Mouse (Mus musculus): ENCODE measurements around the gene Tex33. TPM values are rescaled to one million over a fixed set of nuclear protein-coding genes. Genes with fewer than 3 reads are reported as not detected.

The Tex33 gene
- 0.75 TPM in 1 of 2 replicates, not detected in the other for total RNA-seq (2017)

DNA sequence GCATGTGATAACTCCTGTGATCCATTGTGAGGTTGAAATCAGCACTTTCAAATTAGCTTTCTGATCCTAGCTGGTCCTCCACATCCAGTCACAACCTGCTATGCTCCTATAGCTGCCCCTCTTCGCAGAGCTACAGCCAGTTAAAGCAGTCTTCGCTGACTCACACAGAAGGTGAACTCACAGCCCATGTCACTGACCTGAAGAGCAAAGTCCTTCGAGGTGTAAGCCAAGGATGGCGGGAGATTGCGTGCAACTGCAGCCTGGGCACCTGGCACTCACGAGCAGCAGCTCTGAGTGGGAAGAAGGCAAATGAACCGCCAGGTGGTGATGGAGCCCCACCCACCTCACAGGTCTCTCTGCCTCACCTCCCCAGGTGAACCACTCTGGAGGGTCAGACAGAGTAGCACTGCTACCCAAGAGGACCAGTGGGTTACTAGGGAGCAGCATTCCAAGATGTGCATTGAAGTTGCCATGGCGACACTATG lies at the start of gene Tex33:
Gene Tex33 (minus strand): TSS at position 435 of the 485 bp plus-strand sequence.
- no peak for ATAC-seq (replicated peaks in 1 of 2; ENCODE audit: insufficient read depth in 1 of 2, low FRiP score in 2 of 2, low TSS enrichment in 1 of 2, low read depth in 1 of 2, poor library complexity in 2 of 2, severe bottlenecking in 2 of 2)

DNA sequence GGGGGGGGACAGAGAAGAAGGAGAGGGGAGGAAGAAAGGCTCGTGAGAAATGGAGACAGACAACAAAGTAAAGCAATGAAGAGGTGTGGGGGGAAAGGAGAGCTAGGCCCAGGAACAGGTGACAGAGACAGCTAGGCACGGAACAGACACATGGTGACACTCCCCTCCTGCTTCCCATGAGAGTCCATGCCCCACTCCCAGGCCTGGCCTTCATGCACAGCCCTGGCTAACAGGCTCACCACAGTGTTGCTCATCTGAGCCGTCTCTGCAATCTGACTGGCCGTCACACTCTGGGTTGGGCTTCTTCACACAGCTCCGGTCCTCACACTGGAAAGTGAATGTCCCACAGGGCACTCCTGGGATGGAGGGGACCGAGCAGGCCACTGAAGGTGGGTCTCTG lies 48.1 kb upstream of the Tex33 start:
- ATAC-seq (replicated peaks in 1 of 2; ENCODE audit: insufficient read depth in 1 of 2, low FRiP score in 2 of 2, low TSS enrichment in 1 of 2, low read depth in 1 of 2, poor library complexity in 2 of 2, severe bottlenecking in 2 of 2), result no peak

DNA sequence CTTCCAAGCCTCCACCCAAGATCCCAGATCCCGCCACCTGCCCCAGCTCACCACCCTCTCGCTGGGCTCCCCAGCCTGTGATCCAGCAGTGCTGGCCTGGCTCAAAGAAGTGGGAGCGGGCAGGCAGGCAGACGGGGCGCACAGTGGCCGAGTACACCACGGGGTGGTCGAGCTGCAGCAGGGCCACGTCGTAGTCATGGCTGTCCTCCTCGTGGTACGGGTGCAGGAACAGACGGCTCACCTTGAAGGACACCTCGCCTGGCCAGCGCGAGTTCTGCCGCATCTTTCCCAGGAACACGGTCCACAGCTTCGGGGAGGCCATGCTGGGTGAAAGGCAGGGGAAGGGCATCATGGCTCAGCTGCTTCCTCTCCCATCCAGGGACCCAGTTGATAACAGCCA lies 46.5 kb upstream of the Tex33 start:
- ATAC-seq (replicated peaks in 1 of 2; ENCODE audit: insufficient read depth in 1 of 2, low FRiP score in 2 of 2, low TSS enrichment in 1 of 2, low read depth in 1 of 2, poor library complexity in 2 of 2, severe bottlenecking in 2 of 2), result no peak

DNA sequence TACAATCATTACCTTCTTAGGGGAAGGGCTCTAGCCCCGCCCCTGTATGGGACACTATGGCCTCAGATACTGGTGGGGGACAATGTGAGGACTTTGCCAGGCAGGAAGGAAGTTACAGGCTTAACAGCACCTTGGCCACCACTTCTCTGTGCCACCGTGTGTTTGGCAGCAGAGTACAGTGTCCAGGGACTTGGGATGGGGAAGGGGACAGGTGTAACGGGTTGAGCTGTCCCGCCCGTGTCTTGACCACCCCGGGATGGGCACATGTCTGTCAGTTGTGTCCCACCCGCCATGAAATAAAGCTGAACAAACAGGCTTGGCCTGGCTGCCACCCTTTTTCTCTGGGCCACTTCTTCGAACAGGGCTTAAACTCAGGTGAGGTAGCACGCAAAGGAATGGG lies 43.3 kb upstream of the Tex33 start:
- no peak for ATAC-seq (replicated peaks in 1 of 2; ENCODE audit: insufficient read depth in 1 of 2, low FRiP score in 2 of 2, low TSS enrichment in 1 of 2, low read depth in 1 of 2, poor library complexity in 2 of 2, severe bottlenecking in 2 of 2)

DNA sequence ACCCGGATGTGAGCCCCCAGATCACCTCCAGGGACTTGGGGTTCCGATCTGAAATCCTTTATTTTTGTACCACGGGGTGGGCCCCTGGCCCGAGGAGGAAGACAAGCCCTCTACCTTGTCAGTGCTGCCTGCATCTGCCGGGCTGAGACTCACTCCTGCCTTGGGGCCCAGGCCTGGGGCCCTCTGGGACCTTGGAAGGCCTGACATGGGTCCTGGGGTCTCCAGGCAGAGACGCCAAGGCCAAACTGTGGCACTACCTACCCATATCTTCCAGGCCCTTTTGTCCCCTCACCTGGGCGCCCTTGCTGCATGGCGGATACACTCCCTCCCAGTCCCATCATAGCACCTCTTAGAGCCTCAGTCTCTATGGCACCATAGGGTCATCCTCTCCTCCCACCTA lies 42.8 kb upstream of the Tex33 start:
- no peak for ATAC-seq (replicated peaks in 1 of 2; ENCODE audit: insufficient read depth in 1 of 2, low FRiP score in 2 of 2, low TSS enrichment in 1 of 2, low read depth in 1 of 2, poor library complexity in 2 of 2, severe bottlenecking in 2 of 2)

DNA sequence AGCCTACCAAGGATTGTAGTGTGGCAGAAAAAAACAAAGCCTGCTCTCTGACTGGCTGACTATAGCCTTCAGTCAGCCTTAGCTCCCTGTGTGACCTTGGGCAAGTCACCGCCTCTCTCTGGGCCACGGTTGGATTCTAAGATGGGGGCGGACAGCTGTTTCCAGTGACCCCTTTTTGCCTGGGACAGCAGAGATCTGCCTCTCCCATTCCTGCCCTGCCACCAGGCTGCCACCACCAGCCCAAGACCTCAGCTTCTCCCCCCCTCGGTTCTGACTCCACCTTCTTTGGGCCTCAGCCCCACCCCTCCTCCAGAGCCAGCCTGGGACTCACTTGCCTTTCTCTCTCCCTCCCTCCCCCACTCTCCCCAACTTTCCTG lies 42.3 kb upstream of the Tex33 start:
- ATAC-seq (replicated peaks in 1 of 2; ENCODE audit: insufficient read depth in 1 of 2, low FRiP score in 2 of 2, low TSS enrichment in 1 of 2, low read depth in 1 of 2, poor library complexity in 2 of 2, severe bottlenecking in 2 of 2), result no peak

DNA sequence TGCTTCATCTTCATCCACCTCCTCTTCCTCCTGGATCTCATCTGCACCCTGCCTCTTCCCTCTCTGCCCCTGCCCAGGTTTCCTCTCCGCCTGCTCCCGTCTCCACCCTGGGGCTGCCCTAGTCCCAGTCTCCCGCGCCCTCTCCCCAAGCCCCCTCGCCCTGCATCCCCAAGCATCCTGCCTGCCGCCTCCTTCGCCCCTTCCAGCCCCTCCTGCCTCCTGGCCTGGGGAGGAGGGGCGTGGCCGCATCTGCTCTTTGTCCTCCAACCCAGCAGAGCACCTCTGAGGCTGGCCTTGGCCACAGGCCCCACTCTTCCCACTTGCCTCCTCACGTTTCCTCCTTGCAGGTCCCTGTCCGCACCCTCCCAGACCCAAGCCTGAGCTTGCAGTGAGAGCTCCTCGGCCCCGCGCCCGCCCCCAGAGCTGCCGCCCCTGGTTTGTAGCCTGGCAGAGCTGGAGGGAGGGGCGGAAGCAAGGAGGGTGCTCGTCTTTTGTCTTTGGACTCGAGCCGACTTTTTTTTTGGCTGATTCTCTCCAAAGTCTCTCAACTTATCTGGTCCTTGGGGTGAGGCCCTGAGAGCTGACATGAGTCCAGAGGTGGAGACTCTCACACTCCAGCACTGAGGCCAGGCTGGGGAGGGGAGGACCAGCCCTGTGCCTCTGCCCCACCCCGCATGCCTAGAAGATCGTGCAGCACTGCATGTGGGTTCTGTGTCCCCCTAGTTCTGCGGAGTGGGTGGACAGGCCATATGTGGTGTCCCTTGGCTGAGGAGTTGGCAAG lies 41.7 kb upstream of the Tex33 start:
- no peak for ATAC-seq (replicated peaks in 1 of 2; ENCODE audit: insufficient read depth in 1 of 2, low FRiP score in 2 of 2, low TSS enrichment in 1 of 2, low read depth in 1 of 2, poor library complexity in 2 of 2, severe bottlenecking in 2 of 2)

DNA sequence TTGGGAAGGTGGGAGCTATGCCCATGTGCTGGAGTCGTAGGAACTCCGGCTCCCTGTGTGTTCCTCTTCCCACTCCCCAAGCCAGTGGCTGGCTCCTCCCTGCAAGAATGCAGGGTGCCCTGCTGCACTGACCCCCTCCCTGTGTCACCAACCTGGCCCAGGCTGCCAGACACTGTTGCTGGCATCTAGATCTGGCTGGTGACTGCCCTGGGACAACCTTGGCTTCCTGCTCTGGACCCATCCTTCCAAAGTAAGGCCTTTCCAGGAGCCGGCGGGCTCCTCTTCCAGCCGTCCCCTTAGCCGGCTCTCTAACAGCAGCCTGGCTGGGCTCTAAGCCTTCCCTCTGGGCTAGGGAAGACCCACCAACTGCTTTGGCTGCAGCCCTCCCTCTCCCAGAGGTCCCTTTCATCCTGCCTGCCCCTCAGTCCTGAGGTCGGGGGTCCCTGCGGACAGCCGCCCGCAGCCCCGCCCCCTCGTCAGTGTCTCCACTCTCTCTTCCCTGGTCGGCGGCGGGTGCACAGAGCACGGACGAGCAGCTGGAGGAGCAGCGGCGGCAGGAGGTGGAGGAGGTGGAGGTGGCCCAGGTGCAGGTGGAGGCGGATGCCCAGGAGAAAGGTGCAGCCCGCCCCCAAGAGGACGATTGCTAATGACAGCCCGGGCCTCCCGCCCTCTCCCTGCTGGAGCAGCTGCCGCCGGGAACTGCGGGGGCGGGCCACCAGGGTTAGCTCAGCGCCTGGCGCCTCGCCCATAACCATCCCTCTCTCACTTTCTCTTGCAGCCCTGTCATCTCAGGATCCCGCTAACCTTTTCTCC lies 40.9 kb upstream of the Tex33 start:
- no peak for ATAC-seq (replicated peaks in 1 of 2; ENCODE audit: insufficient read depth in 1 of 2, low FRiP score in 2 of 2, low TSS enrichment in 1 of 2, low read depth in 1 of 2, poor library complexity in 2 of 2, severe bottlenecking in 2 of 2)

DNA sequence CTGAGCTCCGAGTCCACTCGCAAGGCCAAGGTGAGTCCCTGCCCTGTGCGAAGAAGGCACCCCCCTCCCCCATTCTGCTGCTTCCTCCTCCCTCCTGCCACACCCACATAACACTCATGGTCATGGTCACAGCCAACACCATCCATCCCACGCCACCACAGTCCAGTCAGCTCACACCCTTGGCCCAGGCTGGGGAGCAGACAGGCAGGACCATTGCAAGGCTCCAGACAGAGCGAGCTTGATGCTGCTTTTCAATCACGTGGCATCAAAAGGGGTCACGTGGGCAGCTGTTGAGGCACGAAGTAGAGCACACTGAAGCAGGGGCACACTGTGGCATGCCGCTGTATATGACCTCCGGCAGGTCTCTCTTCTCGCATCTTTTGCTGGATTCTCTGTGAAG lies 40.0 kb upstream of the Tex33 start:
- ATAC-seq (replicated peaks in 1 of 2; ENCODE audit: insufficient read depth in 1 of 2, low FRiP score in 2 of 2, low TSS enrichment in 1 of 2, low read depth in 1 of 2, poor library complexity in 2 of 2, severe bottlenecking in 2 of 2), result no peak

DNA sequence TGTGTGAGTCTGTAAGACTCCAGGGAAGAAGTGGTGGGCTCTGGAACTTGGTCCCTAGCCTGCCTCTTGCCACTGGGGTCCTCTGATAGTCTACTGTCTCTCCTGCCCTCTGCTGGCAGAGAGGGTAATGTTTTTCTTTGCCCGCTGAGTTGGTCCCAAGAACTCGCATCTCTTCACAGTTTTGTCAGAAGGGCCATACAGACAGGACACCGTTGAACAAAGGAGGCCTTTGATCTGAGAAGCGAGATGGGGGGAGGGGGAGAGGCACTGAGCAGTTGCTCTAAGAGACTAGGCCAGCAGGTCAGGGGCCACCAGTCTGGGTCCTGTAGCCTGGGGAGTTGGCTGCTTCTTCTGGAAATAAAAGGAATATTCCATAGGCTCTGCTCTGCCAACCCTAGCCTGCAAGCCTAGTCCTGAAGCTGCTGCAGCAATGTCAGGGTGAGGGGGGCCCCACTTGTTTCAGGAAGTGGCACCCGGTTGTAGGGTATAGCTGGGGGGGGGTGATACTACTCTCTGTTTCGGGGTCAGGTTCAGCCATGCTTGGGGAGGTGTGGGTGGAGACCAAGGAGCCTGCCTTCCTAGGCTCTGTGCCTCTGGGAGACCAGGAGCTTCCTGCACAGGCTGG lies 39.3 kb upstream of the Tex33 start:
- ATAC-seq (replicated peaks in 1 of 2; ENCODE audit: insufficient read depth in 1 of 2, low FRiP score in 2 of 2, low TSS enrichment in 1 of 2, low read depth in 1 of 2, poor library complexity in 2 of 2, severe bottlenecking in 2 of 2), result peak in 1 of 2 experiments; percentile 51; a peak in 1 of 4 replicates

DNA sequence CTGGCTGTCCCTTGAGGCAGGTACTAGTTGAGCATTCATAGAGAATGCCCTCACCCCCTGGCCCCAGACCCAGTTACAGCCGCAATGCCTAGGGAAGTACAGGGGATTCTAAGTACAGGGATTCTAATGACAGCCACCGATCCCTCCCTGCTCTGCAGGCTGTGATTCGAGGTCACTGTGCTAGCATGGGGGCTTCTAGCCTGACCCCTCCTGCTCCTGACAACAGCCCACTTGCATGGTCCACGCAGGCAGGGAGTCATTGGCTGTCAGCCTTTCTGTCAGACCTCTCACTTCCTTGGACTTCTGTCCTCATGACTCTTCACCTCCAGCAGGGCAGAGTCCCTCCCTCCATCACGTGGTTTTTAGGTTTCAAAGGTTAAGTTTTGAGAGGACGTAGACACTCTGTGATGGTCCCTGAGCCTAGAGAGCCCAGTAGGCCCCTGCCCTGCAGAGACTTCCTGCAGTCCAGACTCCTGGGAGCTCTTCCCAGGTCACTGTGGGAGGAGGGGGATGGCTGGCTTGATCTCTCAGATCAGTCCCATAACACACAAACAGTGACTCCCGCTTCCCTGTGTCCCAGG lies 35.9 kb upstream of the Tex33 start:
- ATAC-seq (replicated peaks in 1 of 2; ENCODE audit: insufficient read depth in 1 of 2, low FRiP score in 2 of 2, low TSS enrichment in 1 of 2, low read depth in 1 of 2, poor library complexity in 2 of 2, severe bottlenecking in 2 of 2), result no peak

DNA sequence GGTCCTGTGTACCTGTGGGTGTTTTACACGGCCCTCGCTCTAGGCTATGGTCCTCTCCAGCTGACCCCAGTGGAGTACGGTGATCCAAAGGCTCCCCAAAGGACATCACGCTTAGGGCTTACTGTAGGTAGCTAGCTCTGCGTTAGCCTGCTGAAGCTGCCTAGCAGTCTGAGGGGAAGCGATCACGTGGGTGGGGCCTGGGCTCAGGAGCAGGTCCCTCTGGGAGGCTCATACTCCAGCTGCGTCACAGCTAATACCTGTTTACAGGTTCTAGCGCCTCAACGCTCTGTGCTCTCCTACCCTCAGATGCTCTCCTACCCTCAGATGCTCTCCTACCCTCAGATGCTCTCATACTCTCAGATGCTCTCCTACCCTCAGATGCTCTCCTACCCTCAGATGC lies 35.2 kb upstream of the Tex33 start:
- no peak for ATAC-seq (replicated peaks in 1 of 2; ENCODE audit: insufficient read depth in 1 of 2, low FRiP score in 2 of 2, low TSS enrichment in 1 of 2, low read depth in 1 of 2, poor library complexity in 2 of 2, severe bottlenecking in 2 of 2)

DNA sequence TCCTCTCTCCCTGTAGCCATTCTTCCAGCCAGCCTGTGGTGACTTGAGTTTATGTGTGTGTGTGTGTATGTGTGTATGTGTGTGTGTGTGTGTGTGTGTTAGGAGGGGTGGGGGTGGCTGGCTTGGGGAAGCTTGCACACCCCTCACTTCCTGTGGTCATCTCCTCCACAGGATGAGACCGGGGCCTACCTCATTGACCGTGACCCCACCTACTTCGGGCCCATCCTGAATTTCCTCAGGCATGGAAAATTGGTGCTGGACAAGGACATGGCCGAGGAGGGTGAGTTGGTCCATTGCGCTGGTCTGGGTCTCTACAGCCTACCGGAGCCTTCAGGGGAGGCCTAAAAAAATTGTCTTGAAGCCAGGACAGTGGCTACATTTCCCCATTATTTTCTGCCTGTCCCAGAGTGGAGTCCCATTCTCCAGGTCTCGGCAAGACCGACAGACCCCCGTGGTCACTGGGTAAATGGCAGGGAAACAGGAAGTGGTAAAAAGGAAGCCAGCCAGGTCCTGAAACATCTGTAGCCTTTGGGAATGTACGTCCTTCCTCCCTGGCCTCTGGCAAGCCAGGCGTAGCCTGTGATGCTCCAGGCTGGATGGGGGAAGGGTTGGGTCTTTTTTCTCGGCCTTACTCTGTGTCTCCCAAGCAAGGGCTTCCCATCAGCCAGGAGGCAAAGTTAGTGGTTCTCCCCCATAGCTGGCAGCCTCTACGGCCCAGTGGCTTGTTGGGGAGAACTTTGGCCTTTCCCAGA lies 34.3 kb upstream of the Tex33 start:
- ATAC-seq (replicated peaks in 1 of 2; ENCODE audit: insufficient read depth in 1 of 2, low FRiP score in 2 of 2, low TSS enrichment in 1 of 2, low read depth in 1 of 2, poor library complexity in 2 of 2, severe bottlenecking in 2 of 2), result no peak

DNA sequence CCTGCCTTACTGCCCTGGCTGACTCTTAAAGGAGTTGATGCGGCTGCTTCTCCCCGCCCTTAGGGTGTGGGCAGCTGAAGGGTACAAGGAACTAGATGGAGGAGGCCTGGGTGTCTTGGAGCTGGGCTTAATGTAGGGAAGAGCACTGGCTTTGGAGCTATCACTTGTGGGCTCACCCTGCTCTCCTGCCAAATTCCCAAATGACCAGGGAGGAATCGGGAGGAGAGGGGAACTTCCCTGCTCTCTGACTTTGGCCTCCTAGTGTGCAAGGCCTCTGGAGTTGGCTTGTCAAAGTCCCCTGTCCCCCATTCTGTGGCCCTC lies 33.4 kb upstream of the Tex33 start:
- 0 out of 4 replicates have a peak, but pooled peaks of 1 of the 2 experiments have one; percentile 24 for ATAC-seq (replicated peaks in 1 of 2; ENCODE audit: insufficient read depth in 1 of 2, low FRiP score in 2 of 2, low TSS enrichment in 1 of 2, low read depth in 1 of 2, poor library complexity in 2 of 2, severe bottlenecking in 2 of 2)

DNA sequence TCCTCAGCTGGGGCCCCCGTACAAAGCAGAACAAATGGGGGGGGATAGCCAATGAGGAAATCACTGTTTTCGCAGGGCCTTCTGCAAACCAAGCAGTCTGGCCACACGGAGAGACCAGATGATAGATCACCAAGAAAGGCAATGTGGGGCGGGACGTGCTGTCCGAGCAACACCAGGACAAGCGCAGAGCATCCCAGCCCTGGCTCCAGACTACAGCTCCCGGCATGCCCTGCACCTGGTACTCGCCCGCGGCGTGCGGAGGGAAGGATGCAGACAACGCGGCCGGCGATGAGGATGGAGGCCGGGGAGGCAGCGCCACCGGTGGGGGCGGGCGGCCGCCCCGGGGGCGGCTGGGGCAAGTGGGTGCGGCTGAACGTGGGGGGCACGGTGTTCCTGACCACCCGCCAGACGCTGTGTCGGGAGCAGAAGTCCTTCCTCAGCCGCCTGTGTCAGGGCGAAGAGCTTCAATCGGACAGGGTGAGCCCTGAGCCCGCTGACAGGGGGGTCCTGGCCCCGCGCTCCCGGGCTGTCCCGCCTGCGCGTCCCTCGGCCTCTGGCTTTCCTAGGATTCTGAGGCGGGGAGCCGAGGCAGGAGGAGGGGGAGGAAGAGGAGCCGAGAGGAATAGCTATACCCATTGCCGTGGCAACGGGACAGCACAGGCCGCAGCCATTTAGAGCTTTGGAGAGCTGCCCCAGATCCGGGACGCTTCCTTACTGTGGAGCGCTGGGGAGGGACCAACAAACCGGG lies 32.9 kb upstream of the Tex33 start, which contains the start of gene Kctd17:
Gene Kctd17 (plus strand): TSS at position 174 of the 748 bp plus-strand sequence.
- ATAC-seq (replicated peaks in 1 of 2; ENCODE audit: insufficient read depth in 1 of 2, low FRiP score in 2 of 2, low TSS enrichment in 1 of 2, low read depth in 1 of 2, poor library complexity in 2 of 2, severe bottlenecking in 2 of 2), result peak; percentile 35 to 47; a peak in 3 of 4 replicates

DNA sequence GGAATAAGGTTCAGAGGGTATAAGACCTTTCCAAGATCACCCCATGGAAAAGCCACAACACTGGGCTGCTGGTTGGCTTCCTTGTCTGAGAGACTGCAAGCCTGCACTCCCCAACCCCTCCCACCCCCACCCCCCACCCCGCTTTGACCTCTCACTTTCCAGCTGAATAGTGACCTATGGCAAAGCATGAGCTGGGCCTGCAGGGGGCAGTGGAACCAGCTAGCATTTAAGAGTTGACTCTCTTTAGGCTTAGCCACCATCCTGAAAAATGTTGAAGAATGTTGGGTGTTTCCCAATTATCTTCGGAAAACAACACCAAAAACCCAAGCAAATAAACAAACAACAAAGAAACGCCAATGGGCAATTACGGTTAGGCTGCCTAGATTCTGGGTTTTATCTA lies 29.5 kb upstream of the Tex33 start:
- ATAC-seq (replicated peaks in 1 of 2; ENCODE audit: insufficient read depth in 1 of 2, low FRiP score in 2 of 2, low TSS enrichment in 1 of 2, low read depth in 1 of 2, poor library complexity in 2 of 2, severe bottlenecking in 2 of 2), result no peak
